Mouse (Mus musculus): ENCODE data around the gene Sbds.
A peak's percentile ranks its signal among the peaks of the same experiment; 100 is the strongest.

Gene Sbds

DNA sequence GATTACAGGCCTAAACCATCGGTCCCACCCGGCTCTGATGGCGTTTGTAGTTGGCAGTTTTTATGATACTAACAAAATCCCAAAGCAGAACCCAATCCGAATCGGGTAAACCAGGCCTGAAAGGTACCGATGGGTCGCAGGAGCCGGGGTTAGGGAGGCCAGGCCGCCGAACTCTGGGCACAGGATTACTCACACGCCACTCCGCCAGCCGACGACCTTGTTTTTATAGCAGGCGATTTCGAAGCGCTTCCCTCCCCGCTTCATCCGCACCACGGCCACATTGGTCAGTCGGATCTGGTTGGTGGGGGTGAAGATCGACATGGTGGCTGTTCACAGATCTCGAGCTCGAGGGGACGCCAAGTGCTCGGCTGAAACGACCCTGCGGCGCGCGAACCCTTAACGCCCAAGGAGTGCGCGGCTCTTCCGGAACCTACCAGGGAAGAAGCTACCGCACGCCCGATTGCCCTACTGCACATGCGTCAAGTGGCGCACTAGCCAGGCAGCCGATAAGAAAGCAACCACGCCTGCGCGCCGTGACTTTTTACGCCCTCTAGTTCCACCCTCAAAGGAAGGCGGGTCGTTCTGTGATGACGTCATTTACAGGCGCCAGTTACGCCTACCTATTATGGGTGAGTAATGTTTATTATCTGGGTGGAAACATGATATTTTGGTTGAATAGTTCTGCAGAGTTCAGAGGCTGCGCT lies at the start of gene Sbds, which contains the start of gene Tyw1:
Sbds (minus strand) TSS at position 514 of the 704 bp plus-strand sequence.
Tyw1 (plus strand) TSS at position 603 of the 704 bp plus-strand sequence.
- DNase-seq (ENCODE audit: low spot score): peak; percentile 100

DNA sequence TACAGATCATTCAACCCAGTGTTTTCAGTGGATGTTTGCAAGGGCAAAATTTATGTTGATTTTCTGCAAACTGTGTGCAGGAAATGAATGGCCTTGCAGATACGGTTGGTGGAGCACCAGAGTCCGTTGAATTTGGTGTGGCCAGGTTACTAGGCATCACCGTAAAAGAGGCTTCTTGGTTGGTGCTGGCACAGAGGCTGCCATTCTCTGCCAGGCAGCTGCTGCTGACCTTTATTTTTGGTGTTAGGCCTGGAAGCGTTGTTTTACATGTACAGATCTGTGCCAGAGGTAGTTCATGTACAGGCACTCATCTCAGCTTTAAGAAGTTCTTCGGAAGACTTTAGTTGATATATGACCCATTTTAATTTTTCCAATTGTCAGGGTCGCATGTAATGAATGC lies 48.3 kb upstream of the Sbds start:
- DNase-seq (ENCODE audit: low spot score): no peak

DNA sequence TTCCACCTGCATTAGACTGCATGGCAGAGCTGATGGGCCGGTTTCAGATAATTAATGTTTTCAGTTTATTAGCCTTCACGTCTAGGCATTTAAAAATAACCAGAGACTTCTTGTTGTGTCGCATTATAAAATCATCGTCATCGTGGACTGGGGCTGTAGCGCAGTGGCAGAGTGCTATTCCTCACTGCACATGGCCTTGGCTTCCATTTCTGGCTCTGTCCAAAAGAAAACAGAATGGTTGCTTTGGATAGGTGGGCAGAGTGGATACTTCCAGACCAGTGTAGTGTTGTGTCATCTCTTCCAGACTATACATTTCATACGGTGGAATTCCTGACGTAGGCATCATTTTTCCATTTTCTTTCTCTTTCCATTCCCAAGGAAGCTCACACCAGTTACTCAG lies 44.2 kb upstream of the Sbds start:
- no peak for DNase-seq (ENCODE audit: low spot score)

DNA sequence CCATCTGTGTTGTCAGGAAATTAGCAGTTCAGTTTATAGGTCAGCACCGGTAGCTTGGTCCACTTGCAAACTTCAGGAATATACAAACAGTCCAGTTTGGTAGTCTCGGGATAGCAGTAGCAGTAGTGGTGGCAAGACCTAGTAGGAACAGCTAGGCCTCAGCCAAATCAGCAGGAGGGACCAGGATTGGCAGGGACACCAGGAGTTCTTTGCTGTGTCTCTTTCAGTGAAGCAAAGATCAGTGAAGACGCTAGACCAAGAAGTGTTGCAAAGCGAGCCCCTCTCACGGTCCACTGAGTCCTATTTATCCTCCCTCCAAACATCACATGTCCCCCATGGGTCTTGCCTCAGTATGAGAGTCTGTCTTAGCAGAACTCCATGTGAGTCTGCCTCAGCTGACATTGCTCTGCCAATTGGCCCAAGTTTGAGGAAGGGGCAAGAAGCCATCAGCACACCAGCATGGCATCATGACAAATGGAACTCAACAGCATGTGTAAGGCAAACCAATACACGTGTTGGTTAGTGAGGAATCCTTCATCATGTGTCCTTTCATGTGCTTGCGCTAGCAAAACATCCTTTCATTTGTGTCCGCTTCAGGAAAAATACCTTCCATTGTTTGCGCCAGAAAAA lies 43.6 kb upstream of the Sbds start:
- DNase-seq (ENCODE audit: low spot score): no peak

DNA sequence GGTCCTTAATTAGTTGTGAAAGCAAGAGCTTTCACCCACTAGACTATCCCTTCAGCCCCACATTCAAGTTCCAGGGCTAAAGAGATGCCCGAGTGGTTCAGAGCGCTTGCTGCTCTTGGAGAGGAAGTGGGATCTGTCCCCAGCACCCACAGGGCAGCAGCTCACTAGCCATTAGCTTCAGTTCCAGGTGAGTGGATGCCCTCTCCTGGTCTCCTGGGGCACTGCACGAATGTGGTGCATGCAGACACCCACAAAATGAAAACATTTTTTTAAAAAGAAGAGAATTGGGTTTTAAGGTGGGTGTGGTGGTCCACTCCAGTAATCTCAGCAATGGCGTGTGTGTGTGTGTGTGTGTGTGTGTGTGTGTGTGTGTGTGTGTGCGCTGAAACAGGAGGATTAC lies 40.7 kb upstream of the Sbds start:
- DNase-seq (ENCODE audit: low spot score): no peak

DNA sequence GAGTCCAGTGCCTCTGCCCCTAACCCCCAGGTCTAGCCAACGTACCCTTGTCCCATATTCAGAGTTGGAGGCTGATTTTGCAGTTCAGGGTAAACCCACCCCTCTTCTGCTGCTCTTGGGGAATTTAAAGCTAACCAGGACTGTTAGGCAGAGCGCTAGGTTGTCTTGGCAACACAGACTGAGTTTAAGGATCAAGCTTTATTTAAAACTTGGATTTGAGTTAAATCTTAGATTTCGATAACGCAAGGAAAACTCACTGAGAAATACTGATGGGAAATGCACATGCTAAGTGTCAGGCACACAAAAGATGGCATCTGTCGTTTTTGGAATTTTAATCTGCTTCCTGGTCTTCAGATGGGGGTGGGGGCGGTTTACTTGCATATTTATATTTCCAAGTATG lies 39.3 kb upstream of the Sbds start:
- DNase-seq (ENCODE audit: low spot score): no peak

DNA sequence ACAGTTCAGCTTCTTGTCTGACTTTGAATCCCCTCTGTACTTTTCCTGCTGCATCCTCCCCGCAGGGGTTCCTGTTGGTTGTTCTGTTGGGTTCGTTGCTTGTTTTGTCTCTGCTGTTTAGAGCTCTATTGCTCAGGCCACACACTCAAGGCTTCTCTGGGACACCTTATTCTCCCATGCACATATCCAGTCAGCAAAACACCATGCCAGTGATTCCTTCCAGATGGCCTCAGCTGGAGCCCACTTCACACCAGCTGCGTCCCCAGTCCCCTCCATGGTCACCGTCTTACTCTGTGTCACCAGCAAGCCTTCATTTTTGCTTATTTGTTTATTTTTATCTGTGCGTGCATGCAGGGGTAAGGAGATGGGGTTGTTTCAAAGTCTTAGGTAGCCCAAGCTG lies 38.6 kb upstream of the Sbds start:
- DNase-seq (ENCODE audit: low spot score): no peak

DNA sequence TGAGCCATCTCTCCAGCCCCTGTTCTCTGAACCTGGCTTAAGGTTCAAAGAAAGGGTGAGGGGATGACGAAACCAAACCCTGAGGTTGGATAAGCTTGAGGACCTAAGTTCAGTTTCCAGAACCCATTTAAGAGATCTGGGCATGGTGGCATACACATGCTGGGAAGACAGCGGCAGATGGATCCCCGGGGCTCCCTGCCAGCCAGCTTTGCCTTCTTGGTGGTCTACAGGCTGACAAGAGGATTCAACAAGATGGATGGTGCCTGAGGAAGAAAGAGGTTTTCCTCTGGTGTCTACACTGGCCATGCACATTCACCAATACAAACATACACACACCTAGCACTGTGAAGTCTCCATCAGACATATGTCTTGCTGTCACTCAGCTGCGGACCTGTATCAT lies 37.6 kb upstream of the Sbds start:
- no peak for DNase-seq (ENCODE audit: low spot score)

DNA sequence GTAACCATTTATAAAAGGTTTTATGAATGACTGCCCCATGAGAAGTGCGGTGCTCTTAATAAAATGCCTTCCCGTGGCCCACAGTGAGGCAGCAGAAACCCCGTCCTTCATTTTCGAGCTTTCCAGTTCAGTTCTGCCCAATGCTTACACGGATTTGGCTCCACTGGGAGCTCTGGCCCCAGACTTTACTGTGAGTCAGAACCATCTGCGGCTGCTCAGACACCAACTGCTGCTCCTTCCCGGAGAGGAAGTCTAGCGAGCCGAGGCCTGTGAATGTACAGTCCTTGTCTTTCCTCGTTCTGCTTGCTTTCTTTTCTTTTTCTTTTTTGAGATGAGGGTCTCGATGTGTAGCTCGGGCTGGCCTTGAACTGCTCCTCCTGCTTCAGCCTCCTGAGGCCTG lies 35.4 kb upstream of the Sbds start:
- DNase-seq (ENCODE audit: low spot score): no peak

DNA sequence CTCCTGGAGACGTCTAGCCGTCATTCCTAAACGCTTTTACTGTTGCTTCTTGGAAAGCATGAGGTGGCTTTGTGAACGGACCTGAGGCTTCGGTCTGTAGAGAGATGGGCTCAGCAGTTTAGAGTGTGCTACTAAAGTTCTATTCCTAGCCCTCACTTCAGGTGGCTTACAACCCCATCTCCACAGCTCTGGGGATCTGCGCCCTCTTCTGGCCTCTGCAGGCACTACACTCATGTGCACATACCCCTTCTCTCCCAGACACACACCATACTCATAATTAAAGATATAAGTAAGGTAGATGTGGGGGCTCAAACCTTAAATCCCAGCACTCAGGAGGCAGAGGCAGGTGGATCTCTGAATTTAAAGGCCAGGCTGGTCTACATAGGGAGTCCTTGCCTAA lies 34.9 kb upstream of the Sbds start:
- no peak for DNase-seq (ENCODE audit: low spot score)

DNA sequence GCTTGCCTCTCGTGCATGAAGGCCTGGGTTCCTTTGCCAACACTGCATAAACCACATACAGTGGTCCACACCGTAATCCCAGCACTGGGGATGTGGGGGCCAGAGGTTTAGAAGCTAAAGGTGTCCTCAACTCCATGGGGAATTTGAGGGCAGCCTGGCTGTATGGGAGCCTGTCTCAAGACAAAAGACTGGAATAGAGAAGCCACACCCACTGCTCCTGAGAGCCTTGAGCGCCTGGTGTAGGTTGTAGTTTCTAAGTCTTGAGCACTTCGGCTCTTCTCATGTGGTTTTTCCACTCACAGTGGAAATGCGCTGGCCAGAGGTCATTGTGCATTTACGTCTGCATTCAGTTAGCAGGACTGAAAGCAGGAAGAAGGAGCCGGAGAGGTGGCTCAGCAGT lies 32.8 kb upstream of the Sbds start:
- DNase-seq (ENCODE audit: low spot score): no peak

DNA sequence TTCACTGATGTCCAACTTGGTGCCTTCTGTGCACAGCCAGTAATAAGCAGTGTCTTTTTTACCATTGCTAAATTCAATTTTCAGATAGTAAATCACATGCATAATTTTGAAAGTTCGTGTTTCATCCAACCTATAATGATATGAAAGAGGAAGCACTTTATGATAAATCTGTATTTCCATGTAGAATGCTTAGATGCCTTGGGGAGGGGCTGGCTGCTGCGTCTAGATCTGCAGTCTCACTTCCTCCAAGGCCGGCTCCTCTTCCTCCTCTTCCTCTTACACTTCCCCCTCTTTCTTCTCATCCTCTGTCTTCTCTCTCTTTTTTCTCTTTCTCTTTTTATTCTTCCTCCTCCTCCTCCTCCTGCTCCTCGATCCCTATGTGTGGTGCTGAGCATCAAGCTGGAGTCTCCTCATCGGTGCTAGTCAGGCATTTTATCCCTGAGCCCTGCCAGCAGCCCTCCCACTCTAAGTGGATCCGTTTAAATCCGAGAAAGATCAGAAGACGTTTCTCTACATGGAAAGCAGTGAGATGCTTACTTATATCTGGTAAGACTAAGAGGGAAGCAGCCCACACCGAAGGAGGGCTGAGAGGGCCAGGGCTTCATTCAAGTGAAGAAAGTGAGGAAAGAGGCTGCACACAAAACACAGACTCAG lies 27.9 kb upstream of the Sbds start:
- no peak for DNase-seq (ENCODE audit: low spot score)

DNA sequence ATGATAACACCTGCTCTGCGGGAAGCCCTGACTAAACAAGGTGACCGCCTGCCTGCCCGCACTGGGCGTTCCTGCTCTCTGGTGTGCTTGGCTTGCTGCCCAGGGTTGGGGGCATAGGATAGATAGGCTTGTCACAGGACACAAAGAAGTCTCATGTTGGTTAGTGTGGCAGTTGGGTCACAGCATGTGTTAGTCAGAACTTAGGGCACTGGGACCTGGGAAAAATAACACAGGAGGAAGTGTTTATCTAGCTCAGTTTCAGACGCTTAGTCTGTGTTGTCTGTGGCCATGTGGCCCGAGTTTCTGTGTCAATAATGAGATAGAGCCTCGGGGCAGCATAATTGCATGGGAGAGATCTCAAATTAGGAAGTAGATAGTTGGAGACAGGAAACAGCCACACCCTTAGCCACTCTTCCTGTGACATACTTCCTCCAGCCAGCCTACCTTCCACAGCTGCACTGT lies 22.7 kb upstream of the Sbds start:
- no peak for DNase-seq (ENCODE audit: low spot score)

DNA sequence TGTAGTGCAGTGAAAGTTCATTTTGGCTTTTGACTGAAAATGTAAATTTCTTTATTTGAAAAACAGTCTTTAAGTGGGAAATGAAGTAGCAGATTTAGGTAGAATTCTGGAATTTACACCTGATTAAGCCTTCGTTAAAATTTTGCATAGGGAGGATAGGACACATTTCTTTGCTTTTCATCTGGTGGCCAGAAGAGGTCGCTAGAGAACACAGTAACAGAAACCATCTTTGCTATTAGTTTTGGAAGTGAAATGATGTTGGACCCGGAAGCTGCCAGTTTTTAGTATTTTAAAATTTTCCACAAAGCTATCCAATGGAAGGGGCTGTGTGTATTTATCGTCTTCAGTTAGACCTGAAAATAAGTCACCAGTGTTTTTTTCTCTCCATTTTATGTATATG lies 20.2 kb upstream of the Sbds start:
- peak; percentile 63 for DNase-seq (ENCODE audit: low spot score)

DNA sequence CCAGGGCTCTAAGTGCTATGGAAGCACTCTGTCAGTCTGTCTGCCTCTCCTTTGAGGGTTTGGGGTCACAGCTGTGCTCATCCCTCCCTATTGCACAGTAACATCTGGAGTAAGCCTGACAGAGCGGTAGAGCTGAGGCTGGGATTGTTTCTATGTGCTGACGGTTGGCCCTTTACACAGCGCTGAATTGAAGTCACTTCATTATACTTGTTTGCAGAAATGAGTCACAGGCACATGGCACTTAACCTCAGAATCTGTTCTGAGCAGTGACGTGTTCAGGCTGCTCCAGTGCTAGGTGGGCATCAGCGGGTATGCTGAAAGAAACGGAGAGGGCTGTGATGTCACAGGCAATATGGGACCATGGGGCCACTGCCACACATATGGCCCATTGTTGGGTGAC lies 17.7 kb upstream of the Sbds start:
- no peak for DNase-seq (ENCODE audit: low spot score)

DNA sequence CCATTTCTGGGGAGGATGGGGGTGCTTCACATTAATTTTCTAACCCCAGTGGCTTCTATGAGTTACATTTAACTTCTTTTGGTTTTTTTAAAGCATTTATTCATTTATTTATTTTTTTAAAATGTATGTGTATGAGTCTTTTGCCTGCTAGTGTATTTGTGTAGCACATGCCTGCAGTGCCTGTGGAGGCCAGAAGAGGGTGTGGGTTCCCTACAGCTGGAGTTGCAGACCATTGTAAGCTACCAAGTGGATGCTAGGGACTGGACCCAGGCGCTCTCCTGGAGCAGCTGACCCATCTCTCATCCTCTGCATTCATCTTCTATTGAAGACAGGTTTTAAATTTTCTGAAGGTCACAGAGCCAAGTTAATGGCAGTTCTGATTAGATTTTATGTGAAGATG lies 17.0 kb upstream of the Sbds start:
- no peak for DNase-seq (ENCODE audit: low spot score)

DNA sequence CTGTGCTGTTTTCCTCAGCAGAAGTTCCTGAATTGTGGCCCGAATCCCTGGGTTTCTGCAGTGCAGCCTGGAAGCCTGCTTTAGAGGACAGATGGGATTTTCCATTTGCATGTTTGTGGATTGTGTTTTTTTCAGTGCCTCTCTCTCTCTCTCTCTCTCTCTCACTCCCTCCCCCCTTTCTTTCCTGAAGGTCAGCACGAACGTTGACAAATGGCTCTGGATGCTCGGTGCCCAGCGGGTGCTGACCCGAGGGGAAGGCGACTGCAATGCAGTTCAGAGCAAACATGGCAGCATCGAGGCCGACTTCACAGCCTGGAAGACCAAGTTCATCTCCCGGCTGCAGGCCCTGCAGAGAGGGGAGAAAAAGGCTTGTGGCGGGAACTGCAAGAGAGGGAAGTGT lies 13.6 kb upstream of the Sbds start:
- no peak for DNase-seq (ENCODE audit: low spot score)

DNA sequence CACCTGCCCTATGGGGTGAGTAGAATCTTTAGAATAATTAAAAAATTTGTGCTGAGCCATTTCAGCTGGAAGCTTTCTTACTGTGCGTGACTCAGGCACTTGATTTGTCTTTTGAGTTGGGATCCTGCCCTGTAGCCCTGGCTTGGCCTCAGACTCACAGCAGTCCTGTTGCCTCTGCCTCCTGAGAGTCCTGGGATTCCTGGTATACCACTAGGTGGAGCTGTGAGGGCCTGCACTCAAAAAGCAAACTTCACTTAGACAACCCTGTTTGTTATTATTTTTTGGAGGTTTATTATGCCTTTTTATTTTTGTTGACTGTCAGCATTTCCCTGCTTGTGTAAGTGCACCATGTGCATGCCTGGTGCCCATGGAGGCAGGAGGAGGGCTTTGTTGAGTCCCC lies 12.0 kb upstream of the Sbds start:
- peak; percentile 78 for DNase-seq (ENCODE audit: low spot score)

DNA sequence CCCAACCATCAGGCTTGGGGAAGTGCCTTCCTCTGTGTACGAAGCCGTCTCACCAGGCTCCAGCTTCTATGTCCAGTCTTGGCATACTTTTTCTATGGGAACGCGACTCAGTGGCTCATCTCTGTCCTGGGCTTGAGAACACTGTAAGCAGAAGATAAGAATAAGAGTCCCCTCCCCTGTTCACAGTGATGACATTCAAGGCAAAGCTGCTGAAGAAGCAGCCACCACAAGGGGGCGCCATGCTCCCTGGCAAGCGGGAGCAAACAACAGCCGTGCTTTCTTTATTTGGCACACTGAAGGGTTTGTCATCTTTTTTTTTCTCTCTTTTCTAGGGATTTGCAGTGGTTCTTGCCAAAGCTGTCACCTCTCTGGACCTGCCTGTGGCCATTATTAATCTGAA lies 11.3 kb upstream of the Sbds start:
- no peak for DNase-seq (ENCODE audit: low spot score)

DNA sequence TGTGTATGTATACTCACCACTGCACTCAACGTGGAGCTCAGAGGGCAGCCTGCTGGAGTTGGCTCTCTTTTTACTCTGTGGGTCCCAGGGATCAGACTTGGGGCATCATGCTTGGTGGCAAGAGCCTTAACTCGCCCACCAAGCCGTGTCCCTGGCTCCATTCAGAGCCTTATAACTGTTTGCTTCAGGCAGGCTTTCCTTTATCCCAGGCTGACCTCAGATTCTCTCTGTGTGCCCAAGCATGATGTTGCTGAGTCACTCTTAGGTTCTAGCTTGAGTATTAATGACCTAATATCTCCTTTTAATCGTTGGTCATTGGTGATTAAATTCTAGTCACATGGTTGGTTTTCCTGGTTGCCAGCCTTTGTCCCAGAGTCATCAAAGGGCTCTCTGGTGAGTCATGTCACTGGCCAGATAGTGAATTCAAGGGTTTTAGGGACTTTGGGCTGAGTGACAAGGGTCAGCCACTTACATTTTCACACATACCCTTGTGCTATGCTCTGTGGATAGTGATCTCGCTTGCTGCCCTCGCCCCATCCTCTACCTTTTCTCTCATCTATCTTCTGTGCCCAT lies 9.2 kb upstream of the Sbds start:
- no peak for DNase-seq (ENCODE audit: low spot score)

DNA sequence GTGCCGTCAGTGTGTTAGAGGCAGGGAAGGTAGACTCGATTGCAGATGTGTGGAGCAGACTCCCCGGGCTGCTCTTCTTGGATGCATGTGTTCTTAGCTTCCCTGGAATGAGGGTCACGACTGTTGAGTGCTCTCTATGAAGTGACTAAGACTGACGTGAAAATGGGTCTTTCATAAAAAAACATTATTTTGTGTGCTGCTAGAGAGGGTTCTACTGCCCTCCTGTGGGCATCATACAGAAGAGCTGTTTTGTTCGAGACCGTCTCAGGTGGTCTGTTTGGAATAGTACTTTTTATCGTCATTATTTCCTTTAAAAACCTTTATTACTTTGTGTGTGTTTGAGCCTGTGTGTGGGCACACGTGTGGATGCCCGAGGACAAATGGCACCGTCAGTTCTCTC lies 8.1 kb upstream of the Sbds start:
- no peak for DNase-seq (ENCODE audit: low spot score)

DNA sequence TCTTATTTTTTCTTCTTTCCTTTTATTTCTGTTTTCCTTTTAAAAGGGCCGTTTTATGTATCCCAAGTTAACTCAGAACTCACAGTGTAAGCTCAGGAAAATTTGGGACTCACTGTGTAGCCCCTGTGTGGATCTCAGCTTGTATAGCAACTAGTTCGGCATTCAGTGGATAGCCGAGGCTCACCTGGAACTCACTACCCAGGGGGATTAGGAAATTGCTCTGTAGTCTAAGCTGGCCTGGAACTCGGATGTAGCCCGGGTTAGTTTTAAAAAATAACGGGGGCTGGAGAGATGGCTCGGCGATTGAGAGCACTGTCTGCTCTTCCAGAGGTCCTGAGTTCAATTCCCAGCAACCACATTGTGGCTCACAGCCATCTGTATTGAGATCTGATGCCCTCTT lies 2.0 kb upstream of the Sbds start:
- no peak for DNase-seq (ENCODE audit: low spot score)

DNA sequence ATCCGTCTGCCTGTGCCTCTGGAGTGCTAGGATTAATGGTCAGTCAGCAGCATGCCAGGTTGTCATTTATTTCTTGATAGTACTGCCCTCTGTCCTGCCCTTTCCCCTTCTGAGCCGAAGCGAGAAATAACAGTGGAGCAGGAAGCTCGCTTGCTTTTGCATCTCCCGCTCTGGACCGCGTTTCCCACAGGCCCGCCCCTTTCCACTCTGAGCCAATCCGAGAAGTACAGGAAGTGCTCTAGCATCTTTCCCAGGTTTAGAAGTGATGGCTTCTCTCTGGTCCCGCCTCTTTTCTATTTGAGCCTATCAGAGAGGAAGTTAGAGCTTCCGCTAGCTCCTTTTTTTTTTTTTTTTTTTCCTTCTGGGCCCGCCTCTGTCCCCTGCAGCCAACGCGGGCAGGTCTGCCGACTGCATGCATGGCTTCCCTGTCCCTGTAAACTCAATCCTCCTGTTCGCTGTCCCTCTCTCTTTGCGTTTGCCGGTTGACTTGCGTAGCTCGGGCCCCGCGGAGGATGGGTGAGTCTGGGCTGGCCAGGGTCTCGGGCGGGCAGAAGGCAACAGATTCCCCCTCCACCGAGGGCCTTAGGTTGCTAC lies 1.4 kb upstream of the Sbds start:
- peak; percentile 100 for DNase-seq (ENCODE audit: low spot score)
